Mouse (Mus musculus) limb, embryonic 15.5 days (tissue): Measurements from ENCODE around the gene Sox5. TPM values are rescaled to one million over a fixed set of nuclear protein-coding genes. Genes with fewer than 3 reads are reported as not detected.

ENCODE experiments used
- ATAC-seq: fragments of 200-750 bp; cut with Nextera tagmentation; 2 replicates; pipeline ENCODE4 v1.8.0; 2017; ENCODE audit warnings: low read depth, moderate TSS enrichment; ENCODE audit not compliant: insufficient number of reproducible peaks, low FRiP score, low TSS enrichment
- H3K27ac ChIP-seq: fragments of 300-500 bp; sonication (generic); 2 replicates; pipeline ENCODE4 v1.5.1; 2015; ENCODE audit warnings: moderate library complexity, mild to moderate bottlenecking, inconsistent platforms
- H3K27me3 ChIP-seq: fragments of 300-500 bp; sonication (generic); 2 replicates; pipeline ENCODE4 v1.6.1; 2015; ENCODE audit warnings: inconsistent platforms
- H3K36me3 ChIP-seq: fragments of 300-500 bp; sonication (generic); 2 replicates; pipeline ENCODE4 v1.6.1; 2015; ENCODE audit warnings: inconsistent platforms
- H3K4me1 ChIP-seq: fragments of 300-500 bp; sonication (generic); 2 replicates; pipeline ENCODE4 v1.6.1; 2015; ENCODE audit warnings: inconsistent platforms
- H3K4me2 ChIP-seq: fragments of 300-500 bp; sonication (generic); 2 replicates; pipeline ENCODE4 v1.6.1; 2015; ENCODE audit warnings: mild to moderate bottlenecking, inconsistent platforms
- H3K4me3 ChIP-seq: fragments of 300-500 bp; sonication (generic); 2 replicates; pipeline ENCODE4 v1.5.1; 2015; ENCODE audit warnings: mild to moderate bottlenecking, inconsistent platforms
- H3K9ac ChIP-seq: fragments of 300-500 bp; sonication (generic); 2 replicates; pipeline ENCODE4 v1.6.1; 2015; ENCODE audit warnings: inconsistent platforms
- H3K9me3 ChIP-seq: fragments of 300-500 bp; sonication (generic); 2 replicates; pipeline ENCODE4 v1.6.1; 2016; ENCODE audit warnings: inconsistent platforms
- WGBS: fragments of 180-500 bp; shearing (Covaris S2); methylation state at CpG from one replicate; pipeline ENCODE4 v1.1.7; 2015; 5-methylcytosine and 5-hydroxymethylcytosine counted together
- polyA plus RNA-seq: library from polyadenylated mRNA; unstranded; fragments of >200 nt; fragmentation: Nextera tagmentation; extraction: Ambion mirVana; gene quantifications from 2 replicates; pipeline ENCODE4 v1.2.1, GENCODE M21; 2015

Gene Sox5
- polyA plus RNA-seq, 1 experiment from 2014 or later, result 36.0 TPM

- no peaks in the 10 kb centered on the region for H3K36me3 ChIP-seq
- H3K27me3 ChIP-seq, result no peaks in the 10 kb centered on the region
- H3K9me3 ChIP-seq, result no peaks in the 10 kb centered on the region
- H3K4me3 ChIP-seq, result no peak overlapping the region
- H3K9ac ChIP-seq, result no peak overlapping the region
- 37% methylated on average over 3 of the region's 3 CpGs for WGBS
- peaks cover 12% of the 10 kb centered on the region; the same call in 1 of the 2 replicates for H3K4me1 ChIP-seq
- H3K4me2 ChIP-seq, result no peak overlapping the region
- no peak overlapping the region for H3K27ac ChIP-seq
- ATAC-seq, result no peak
These were observed 733.4 kb downstream of the Sox5 start for GRCm38 (mm10) chr6:144048201-144048924.

DNA sequence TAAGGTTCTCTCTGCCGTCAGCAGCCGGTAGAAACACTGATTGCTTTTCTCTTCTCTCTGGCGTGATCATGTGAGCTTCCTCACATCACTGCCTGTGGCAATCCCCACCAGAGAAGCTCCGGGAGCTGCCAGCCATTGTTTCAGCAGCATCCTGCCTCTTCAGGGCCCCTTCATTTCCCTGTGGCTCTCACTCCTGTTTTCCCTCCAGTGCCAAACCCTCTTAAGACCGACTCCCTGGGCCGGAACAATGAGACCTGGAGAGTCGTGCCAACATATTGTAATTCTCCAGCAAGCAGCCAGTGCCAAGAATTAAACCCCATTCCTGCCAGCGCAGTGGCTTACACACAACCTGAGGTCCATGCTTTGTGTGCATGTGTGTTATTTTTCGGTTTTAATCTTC is 736.3 kb downstream of the Sox5 start:
- H3K4me3 ChIP-seq, result no peak overlapping the region
- no peaks in the 10 kb centered on the region for H3K36me3 ChIP-seq
- no peak overlapping the region for H3K4me2 ChIP-seq
- no peak for ATAC-seq
- H3K9me3 ChIP-seq, result no peaks in the 10 kb centered on the region
- no peaks in the 10 kb centered on the region for H3K27me3 ChIP-seq
- WGBS, result 43% methylated on average over 9 of the region's 9 CpGs
- no peak overlapping the region for H3K27ac ChIP-seq
- H3K4me1 ChIP-seq, result peaks cover 17% of the 10 kb centered on the region; the same call in 1 of the 2 replicates
- no peak overlapping the region for H3K9ac ChIP-seq

- no peak for ATAC-seq
- WGBS, result 83% methylated on average over 3 of the region's 3 CpGs
- H3K27ac ChIP-seq, result no peak overlapping the region
- H3K4me1 ChIP-seq, result peaks cover 17% of the 10 kb centered on the region; the same call in 1 of the 2 replicates
- no peaks in the 10 kb centered on the region for H3K36me3 ChIP-seq
- no peak overlapping the region for H3K4me3 ChIP-seq
- no peaks in the 10 kb centered on the region for H3K27me3 ChIP-seq
- no peak overlapping the region for H3K9ac ChIP-seq
- H3K9me3 ChIP-seq, result no peaks in the 10 kb centered on the region
- H3K4me2 ChIP-seq, result no peak overlapping the region
These were observed 737.4 kb downstream of the Sox5 start for GRCm38 (mm10) chr6:144044381-144044780.

- H3K36me3 ChIP-seq, result no peaks in the 10 kb centered on the region
- H3K4me2 ChIP-seq, result no peak overlapping the region
- H3K4me3 ChIP-seq, result no peak overlapping the region
- no peak for ATAC-seq
- WGBS, result 39% methylated on average over 5 of the region's 5 CpGs
- peaks cover 17% of the 10 kb centered on the region; the same call in 1 of the 2 replicates for H3K4me1 ChIP-seq
- H3K27ac ChIP-seq, result peak overlapping the region; percentile 64; the same call in 1 of the 2 replicates
- H3K27me3 ChIP-seq, result no peaks in the 10 kb centered on the region
- H3K9me3 ChIP-seq, result no peaks in the 10 kb centered on the region
- H3K9ac ChIP-seq, result no peak overlapping the region
These were observed 738.8 kb downstream of the Sox5 start for GRCm38 (mm10) chr6:144042936-144043335.

- Histone ChIP-seq H3K4me1 (peaks cover 17% of the 10 kb centered on the region; the same call in 1 of the 2 replicates), H3K27ac (no peak overlapping the region; the same call in 1 of the 2 replicates), H3K27me3 (no peaks in the 10 kb centered on the region), H3K4me3 (no peak overlapping the region), H3K4me2 (no peak overlapping the region), H3K9me3 (no peaks in the 10 kb centered on the region), H3K9ac (no peak overlapping the region), H3K36me3 (no peaks in the 10 kb centered on the region)
- no peak for ATAC-seq
- WGBS, result 73% methylated on average over 9 of the region's 9 CpGs
These were observed 739.8 kb downstream of the Sox5 start for GRCm38 (mm10) chr6:144041941-144042340.

GRCm38 (mm10) chr6:144041188-144041587 is 740.6 kb downstream of the Sox5 start:
- H3K27ac ChIP-seq, result no peak overlapping the region
- no peak overlapping the region for H3K4me3 ChIP-seq
- no peaks in the 10 kb centered on the region for H3K9me3 ChIP-seq
- H3K4me1 ChIP-seq, result peaks cover 15% of the 10 kb centered on the region; the same call in 1 of the 2 replicates
- H3K27me3 ChIP-seq, result no peaks in the 10 kb centered on the region
- no peak overlapping the region for H3K9ac ChIP-seq
- 52% methylated on average over 5 of the region's 5 CpGs for whole genome bisulfite sequencing
- no peak for ATAC-seq
- H3K36me3 ChIP-seq, result no peaks in the 10 kb centered on the region
- no peak overlapping the region for H3K4me2 ChIP-seq

GRCm38 (mm10) chr6:144040349-144040748 is 741.4 kb downstream of the Sox5 start:
- Histone ChIP-seq H3K4me1 (peaks cover 10% of the 10 kb centered on the region; the same call in 1 of the 2 replicates), H3K27ac (no peak overlapping the region), H3K9me3 (no peaks in the 10 kb centered on the region), H3K4me2 (no peak overlapping the region), H3K27me3 (no peaks in the 10 kb centered on the region), H3K4me3 (no peak overlapping the region), H3K36me3 (no peaks in the 10 kb centered on the region), H3K9ac (no peak overlapping the region)
- ATAC-seq, result no peak
- WGBS, result 91% methylated on average over 7 of the region's 7 CpGs

DNA sequence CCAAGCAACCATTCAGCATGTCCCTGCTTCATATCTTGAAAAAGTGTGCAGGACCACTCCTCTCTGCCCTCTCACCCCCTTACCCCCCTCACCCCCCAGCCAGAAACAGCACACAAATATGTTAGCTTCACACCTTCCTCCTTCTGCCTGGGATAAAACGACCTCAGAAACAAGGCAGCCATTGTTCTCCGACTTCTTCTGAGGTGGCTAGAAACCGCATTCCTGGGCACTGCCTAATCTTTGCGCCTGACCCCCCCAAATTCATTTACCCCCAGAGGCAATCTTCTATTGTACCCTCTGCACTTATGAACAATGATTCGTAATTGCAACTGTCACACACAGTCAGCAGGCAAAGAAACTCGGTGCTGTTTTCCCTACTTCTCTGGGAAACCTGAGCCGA is 742.6 kb downstream of the Sox5 start:
- Histone ChIP-seq H3K9ac (no peak overlapping the region), H3K4me2 (no peak overlapping the region), H3K36me3 (no peaks in the 10 kb centered on the region), H3K4me3 (no peak overlapping the region), H3K27ac (0 out of 2 replicates have a peak overlapping the region, but pooled peaks have one; percentile 47), H3K27me3 (no peaks in the 10 kb centered on the region), H3K4me1 (peaks cover 7% of the 10 kb centered on the region; the same call in 1 of the 2 replicates), H3K9me3 (no peaks in the 10 kb centered on the region)
- WGBS, result 30% methylated on average over 7 of the region's 7 CpGs
- ATAC-seq, result no peak

DNA sequence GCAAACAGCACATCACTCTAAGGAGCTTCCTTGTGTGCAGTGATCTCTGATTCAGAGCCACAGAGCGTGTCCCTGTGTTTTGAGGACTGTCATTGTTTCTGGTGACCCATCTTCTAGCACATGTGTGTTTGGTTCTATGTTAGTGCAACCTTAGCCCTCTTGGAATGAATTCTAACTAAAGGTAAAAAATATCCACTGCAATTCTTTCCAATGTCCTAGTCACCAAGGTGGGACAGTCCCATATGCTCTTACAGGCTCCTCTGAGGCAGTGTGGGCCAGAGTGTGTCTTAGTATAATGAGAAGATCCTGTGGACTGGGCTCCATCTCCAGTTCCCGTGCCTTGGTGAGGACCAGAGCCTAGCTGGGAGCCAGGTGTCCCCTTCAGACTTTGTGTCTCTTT is 748.6 kb downstream of the Sox5 start:
- ATAC-seq, result no peak
- H3K27ac ChIP-seq, result no peak overlapping the region
- H3K9ac ChIP-seq, result no peak overlapping the region
- peaks cover 2% of the 10 kb centered on the region; the same call in 1 of the 2 replicates for H3K36me3 ChIP-seq
- no peaks in the 10 kb centered on the region for H3K9me3 ChIP-seq
- no peaks in the 10 kb centered on the region for H3K4me1 ChIP-seq
- H3K4me2 ChIP-seq, result no peak overlapping the region
- H3K4me3 ChIP-seq, result no peak overlapping the region
- no peaks in the 10 kb centered on the region for H3K27me3 ChIP-seq
- 89% methylated on average over 2 of the region's 2 CpGs for WGBS

DNA sequence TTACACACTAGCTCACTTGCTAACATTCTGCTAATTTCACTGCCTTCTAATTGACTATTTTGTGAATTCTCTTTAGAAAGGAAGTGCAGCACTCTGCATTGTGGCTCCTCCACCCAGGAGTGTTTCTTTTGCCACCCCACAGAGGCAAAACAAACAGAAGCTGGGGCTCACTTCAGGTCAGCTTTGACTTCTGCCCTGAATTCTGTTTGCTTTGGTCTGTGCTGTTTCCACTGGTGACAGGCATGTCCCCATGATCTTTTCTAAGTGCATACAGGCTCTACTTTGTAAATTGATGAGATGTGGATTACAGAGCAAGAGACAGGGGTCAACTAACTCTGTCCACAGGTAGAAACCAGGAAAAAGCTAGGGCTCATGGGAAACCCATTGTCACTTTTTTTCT is 764.8 kb downstream of the Sox5 start:
- H3K27me3 ChIP-seq, result no peaks in the 10 kb centered on the region
- no peak overlapping the region for H3K27ac ChIP-seq
- no peaks in the 10 kb centered on the region for H3K4me1 ChIP-seq
- no peak overlapping the region for H3K4me3 ChIP-seq
- no peak overlapping the region for H3K4me2 ChIP-seq
- H3K9me3 ChIP-seq, result no peaks in the 10 kb centered on the region
- no peak overlapping the region for H3K9ac ChIP-seq
- no peak for ATAC-seq
- H3K36me3 ChIP-seq, result no peaks in the 10 kb centered on the region

DNA sequence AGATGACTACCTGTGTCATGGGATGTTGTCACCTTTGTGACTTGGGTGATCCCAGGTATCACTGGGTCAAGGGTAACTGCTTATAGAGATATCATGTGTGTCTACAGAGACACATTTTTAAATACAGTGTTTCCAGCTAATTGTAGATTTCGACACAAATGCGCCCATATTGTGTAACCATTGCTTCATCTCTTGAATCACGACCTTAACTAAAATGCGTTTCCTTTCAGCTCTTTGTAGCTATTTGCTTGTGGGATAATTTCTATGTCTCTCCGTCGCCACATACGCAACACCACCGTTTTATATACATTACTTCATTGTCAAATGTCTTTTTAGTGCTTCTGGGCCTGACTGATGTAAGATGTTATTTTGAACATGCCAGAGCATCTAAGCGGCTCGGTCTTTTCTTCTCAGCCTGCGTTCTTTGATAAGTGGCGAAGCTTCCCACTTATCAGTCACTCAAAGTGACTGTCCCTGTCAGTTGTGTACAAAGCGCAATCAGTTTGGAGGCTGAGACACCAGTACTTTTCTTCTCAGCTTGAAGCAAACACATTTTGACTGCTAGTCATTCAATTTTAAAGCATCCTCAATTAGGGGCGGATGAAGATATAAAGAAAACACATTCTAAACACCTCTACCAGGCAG is 769.8 kb downstream of the Sox5 start:
- Histone ChIP-seq H3K9me3 (no peaks in the 10 kb centered on the region), H3K4me3 (no peak overlapping the region), H3K36me3 (no peaks in the 10 kb centered on the region), H3K27me3 (no peaks in the 10 kb centered on the region), H3K4me1 (no peaks in the 10 kb centered on the region), H3K27ac (no peak overlapping the region), H3K9ac (no peak overlapping the region), H3K4me2 (no peak overlapping the region)
- no peak for ATAC-seq
- 88% methylated on average over 14 of the region's 14 CpGs for WGBS

DNA sequence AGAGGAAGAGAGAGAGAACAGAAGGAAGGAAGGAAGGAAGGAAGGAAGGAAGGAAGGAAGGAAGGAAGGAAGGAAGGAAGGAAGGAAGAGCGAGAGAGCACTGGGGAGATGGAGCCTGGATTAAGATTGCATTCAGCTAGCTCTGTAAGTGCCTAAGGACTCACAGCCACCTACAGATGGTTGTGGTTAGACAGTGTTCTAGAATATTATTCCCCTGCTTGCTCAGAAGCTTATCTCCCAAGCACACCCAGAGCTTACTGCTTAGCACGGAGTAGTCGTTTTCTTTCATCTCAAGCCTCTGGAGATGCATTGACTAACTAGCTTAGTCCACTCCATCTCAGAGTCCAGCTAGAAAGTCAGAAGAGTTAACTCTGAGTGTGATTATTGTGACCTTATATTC is 770.8 kb downstream of the Sox5 start:
- Histone ChIP-seq H3K4me1 (no peaks in the 10 kb centered on the region), H3K4me3 (no peak overlapping the region), H3K27me3 (no peaks in the 10 kb centered on the region), H3K27ac (no peak overlapping the region), H3K9ac (no peak overlapping the region), H3K4me2 (no peak overlapping the region), H3K36me3 (no peaks in the 10 kb centered on the region), H3K9me3 (no peaks in the 10 kb centered on the region)
- no peak for ATAC-seq
- WGBS, result 68% methylated on average over 3 of the region's 3 CpGs
